Mouse (Mus musculus) urinary bladder, adult 2 months (tissue): ENCODE data around the gene Slc7a11. TPM values are rescaled to one million over a fixed set of nuclear protein-coding genes. Genes with fewer than 3 reads are reported as not detected.

Experiments used
- DNase-seq: peaks from one replicate; pipeline ENCODE4 v3.0.0; 2022; ENCODE audit warnings: low spot score
- polyA plus RNA-seq: library from polyadenylated mRNA; depleted of rRNA; stranded (reverse); fragments of >200 nt; gene quantifications from 2 replicates; pipeline ENCODE4 v1.2.3, GENCODE M21; 2012

The Slc7a11 gene
- polyA plus RNA-seq, 1 experiment: 0.33 TPM

DNA sequence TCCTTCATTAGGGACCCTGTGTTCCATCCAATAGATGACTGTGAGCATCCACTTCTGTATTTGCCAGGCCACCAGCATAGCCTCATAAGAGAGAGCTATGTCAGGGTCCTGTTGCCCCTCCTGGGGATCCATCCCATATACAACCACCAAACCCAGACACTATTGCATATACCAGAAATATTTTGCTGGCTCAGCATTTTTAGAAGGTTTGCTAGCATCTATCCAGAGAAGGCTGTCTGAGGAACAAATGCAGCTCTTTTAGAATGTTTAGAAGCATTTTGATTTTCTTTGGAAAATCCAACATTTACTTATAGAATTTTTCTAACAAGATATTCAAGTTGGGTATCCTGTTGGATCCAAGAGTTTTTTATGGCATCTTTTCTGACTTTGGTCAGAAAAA, 299.3 kb downstream of the Slc7a11 start:
- no peak for DNase-seq

DNA sequence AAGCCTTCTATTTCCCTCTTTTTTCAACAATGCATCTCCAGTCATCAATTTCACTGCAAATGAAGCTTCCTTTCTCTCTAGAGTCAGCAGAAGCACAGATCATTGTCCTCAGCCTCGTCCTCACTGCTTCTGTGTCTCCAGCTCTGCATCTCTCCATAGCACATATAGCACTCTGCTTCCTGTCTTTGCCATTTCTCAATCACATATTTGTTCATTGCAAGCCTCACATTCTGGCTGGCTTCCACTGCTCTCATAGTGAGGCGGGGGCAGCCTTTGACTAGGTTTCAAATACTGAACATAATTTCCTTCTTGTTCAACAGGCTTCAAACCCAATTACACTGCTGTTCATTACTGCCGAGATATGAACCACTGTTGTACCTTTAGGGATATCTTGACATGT, 305.1 kb downstream of the Slc7a11 start:
- DNase-seq: no peak

DNA sequence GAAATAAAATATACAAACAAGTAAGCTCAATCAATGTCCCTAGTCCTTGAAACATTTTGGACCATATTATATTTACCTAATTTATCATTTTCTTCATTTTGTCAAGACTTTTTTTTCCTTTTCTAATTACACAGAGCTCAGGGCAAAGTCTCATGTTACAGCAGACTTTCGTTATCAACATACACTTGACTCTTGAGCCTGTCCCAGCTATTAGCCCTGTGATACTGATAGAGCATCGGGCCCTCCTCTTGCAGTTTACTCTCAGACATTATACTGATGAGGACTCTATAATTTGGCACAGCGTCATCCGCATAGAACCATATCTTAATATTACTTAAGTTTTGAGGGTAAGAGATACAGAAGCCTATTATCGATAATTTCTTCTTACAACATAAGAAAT, 311.2 kb downstream of the Slc7a11 start:
- DNase-seq: no peak

DNA sequence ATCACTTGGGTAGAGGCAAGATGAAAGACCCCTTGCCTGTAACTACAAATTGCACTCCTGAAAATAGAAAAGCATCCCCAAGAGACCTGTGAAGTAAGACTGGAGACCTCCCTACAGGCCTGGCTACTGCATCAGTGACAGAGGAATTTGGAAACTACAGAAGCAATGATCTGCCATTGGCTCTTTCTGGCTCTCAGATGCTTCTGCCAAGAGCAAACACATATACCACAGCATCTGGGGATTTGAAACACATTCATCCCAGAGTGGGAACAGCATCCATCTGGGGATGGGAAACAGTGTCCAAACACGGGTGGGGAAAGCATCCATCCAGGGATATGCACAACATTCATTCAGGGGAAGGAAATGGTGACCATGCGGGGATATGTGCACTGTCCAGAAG, 313.1 kb downstream of the Slc7a11 start:
- DNase-seq: no peak

DNA sequence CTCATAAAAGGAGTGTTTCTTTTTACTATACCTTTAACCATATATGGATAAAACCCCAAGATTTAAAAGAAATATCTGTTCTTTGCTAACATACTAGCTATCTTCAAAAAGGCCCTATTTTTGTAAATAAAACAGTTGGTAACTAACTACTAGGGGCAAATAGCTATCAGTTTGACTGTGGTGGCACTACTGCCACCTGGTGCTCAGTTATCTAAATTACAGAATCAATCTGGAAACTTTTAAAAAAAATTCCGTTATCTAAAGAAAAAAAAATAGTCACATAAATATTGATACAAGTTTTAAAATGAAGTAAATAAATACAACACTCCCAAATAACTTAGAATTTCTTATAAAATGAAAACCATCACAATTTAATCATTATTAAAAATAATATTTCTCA, 322.4 kb downstream of the Slc7a11 start:
- DNase-seq: no peak

DNA sequence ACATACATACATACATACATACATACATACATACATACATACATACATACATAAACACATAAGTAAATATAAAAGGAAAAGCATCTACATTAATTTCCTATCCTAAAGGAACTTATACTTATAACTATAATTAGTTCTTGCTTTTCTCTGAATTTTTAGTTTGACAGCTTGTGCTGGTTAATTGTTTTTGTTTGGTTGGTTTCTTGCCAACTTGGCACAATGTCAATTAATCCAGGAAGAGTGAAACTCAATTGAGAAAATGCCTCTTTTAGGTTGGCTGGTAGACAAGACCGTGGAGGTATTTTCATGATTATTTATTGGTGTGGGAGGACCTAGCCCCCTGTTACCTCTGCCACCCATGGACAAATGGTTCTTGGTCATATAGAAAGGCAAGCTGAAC, 327.1 kb downstream of the Slc7a11 start:
- DNase-seq: no peak

DNA sequence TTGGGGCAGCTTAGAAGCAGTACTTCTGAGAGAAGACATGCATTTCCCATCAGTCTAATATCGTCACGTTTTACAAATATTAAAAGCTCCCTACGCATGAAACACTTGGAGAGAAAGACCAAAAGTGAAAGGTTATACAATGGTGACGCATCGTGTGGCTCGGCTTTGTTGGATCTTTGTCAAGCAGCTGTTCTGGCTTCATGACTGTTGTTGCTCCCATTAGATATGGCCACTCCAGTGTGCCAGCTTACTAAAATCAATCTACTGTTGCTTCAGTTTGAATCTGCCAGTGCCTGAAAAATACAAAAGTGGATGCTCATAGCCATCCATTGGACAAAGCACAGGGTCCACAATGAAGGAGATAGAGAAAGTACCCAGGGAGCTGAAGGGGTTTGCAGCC, 337.9 kb downstream of the Slc7a11 start:
- no peak for DNase-seq

DNA sequence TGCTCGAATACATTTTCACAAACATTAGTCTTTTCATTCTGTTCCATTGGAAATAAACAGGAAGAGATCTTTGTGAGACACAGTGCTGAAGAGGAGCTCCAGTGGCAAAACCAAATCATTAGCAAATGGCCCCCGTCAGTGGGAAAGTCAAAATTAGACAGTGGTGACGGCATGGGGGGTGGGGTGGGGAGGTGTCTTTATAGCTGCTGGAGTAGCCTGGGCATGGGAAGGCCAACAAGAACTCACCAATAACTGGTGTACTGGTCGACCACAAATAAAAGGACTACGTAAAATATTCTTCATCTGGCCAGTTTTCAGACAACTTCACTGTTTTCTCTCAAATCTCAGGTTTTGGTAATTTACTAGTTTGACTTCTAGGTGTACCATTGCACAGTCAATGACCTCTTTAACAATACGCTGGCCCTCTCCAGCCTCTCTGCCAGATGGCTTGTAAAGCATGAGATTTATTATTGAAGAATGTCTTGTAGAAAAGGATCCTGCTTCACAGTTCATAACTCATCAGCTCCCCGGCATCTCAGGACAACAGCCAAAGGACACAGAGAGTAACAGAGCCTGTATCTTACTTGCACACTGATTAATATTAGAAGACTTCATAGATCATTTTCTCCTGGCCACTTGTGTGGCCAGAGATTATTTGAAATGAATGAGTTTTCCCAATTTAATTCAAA, 348.9 kb downstream of the Slc7a11 start:
- DNase-seq: no peak

DNA sequence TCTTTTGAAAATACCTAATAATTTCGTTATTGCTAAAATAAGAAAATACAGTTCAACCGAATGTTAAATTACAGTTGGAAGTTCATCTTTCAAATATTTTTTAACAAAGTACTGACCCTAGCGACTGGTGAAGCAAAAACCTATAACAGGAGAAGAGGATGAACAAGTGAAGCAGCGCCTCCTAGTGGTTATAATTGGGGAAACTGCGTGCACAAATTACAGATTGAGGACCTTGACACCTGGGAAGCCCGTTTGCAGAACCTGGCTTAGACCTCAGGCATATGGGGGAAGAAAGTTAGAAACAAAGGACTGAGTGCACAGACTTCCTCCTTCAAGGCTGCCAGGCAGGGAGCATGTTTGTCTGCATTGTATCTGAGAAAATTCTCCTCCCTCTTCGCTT, 366.4 kb downstream of the Slc7a11 start:
- DNase-seq: no peak

DNA sequence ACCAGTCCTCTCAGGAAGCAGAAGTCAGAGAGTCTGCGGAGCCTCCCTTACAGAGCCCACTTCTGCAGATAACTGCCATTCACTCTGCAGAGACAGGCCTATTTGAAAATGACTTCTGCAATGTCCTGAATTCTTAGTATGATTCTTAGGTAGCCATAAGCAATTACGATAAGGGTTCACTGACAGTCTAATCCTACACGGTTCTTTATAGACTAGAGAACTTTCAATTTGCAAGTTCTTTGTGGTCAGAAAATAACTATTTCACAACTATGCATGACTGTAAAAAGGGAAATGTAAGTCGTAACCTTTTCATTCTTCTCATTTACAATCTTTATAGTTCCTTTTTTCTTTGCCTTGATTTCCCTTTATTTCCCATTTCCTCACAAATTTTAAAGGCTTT, 380.0 kb downstream of the Slc7a11 start:
- no peak for DNase-seq

DNA sequence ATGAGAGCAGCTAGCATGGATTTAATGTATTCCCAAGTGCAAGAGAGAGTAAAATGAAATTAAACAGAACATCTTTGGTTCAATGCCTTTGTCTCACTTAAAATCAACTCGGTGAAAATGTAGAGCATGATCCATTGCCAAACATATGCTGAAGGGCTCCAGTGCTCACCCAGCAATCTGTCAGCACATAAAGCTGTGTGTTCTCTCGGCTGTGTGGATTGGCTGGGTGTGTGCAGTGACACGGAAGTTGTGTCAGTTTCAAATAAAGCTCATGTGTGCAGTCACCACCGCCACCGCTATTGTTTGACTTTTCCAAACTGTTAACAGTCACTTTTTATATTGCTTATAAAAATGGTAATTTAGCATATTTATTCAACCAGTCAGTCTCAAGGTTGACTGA, 398.7 kb downstream of the Slc7a11 start:
- no peak for DNase-seq

DNA sequence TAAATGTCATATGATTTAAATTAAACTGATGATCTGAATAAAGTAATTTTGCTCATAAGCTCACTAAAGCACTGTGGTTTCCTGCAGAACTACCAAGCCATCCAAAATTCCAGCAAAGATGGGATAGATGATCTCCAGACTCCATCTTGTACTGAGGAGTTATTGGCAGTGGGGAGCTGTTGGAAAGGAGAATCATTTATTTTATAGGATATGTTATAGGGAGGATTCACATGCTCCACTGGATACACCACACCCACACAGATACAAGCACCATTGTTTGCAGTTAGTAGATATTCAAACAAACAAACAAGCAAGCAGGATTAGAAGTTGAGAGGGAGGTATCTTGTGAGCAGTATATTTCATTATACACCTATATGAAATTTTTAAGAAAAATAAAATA, 399.3 kb downstream of the Slc7a11 start:
- DNase-seq: no peak

DNA sequence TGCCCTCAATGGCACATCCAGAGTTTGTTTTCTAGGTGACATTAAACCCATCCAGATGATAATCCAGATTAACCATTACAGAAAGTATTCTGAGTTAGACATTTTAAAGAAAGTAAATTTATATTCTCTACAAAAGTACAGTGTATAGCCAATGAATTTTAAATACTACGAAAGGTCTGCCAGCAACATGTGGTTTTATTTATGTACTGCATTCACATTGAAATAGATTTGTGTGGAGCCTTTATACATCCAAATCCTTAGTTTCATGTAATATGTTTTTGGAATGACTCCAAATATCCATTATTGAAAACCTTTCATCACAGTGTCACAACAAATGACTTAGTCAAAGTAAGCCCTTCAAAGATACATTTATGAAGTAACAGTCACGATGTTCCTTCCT, 402.3 kb downstream of the Slc7a11 start:
- DNase-seq: no peak

DNA sequence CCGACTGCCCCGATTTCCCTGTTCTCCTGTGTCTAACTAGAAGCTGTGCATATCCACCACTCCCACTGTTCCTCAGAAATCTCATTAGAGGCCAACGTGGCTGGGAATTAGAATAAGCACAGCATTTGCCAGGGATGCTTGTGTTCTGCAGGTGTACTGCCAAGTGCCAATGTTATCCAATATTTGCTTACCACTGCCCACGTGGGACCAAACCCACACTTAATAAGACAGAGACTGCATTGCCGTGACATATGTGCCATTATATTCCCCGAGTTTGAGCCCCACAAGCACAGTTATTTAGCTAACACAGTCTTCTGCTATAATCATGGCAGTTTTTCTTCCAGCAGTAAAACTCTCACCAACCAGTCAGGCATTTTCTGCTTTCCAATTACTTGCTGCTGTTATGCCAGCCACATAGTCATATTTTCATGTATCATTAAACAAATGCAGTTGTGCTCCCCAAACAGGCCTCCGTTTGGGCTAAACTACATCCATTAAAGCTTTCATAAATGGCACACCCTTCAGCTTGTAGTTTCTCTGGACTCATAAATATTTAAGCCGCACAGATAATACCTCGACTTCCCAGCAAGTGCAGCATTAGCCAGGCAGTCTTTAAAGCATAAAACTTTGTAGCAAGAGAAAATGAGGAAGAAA, 407.4 kb downstream of the Slc7a11 start:
- no peak for DNase-seq

DNA sequence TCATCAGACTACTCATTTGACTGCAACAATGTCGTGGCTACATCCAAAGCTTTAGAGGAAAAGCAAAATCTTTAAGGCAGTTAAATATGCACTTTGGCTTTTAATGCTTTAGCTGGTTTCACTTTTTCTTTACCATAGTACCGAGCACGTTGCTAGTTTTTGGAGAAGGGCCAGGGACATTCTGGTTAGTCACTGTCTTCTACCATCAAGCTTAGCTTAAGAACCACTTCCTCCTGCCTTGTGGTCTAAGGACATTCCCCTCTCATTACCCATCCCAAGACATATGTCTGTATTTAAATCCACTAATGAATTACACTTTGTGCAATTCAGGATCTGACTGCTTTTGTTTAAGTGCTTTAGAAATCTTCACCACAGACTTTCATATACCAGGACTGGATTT, 410.1 kb downstream of the Slc7a11 start:
- DNase-seq: no peak

DNA sequence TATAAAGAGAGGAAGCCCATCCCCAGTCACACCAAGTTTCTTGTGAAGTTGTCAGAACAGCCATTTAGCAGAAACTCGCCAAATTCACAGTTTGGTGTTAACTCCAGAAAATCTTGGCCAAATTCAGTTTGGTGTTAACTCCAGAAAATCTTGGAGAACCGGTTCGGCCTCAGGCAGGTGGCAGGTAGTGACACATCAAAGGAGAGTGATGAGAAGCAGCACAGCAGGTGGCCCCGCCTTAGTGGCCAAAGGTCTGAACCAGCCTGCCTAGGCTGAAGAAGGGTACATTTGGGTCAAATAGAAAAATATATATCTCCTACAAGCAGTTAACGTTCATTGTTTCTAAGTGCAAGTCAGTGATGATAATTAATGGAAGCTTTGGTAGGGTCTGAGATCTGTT, 417.4 kb downstream of the Slc7a11 start:
- DNase-seq: no peak

DNA sequence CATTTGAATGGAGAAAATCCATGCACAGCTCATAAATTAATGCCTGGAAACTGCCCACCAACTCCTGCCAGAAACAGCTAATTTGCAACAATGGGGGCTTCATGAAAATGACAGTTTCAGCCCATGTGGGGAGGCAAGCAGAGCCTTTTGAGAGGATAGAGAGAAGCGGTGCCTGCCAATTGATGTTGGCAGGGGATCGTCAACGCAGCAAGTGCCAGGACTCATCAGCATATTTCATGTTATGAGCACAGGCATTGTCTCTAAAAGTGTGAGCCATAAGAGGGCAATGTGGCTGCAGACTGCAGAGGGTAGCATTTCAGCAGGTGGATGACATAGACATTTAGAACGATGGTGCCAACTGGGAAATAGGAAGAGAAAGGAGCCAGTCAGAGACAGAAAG, 429.0 kb downstream of the Slc7a11 start:
- DNase-seq: no peak

DNA sequence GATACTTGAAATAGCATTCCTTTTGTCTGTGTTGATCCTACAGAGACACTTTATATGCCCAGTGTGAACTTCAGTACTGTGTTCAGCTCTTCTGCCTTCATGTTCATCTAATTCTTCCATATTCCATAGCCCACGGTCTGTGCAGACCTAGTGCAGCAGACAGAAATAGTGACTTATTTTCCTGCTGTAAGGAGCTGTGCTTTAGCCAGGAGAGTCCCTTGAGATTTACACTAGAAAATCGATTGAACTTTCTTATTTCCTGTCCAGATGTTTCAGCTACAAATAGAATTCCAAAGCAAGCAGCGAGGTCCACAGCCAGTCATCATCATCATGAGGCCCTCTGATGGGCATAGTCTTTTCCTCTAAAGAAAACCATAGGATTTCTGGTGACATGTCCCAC, 431.4 kb downstream of the Slc7a11 start:
- DNase-seq: no peak

DNA sequence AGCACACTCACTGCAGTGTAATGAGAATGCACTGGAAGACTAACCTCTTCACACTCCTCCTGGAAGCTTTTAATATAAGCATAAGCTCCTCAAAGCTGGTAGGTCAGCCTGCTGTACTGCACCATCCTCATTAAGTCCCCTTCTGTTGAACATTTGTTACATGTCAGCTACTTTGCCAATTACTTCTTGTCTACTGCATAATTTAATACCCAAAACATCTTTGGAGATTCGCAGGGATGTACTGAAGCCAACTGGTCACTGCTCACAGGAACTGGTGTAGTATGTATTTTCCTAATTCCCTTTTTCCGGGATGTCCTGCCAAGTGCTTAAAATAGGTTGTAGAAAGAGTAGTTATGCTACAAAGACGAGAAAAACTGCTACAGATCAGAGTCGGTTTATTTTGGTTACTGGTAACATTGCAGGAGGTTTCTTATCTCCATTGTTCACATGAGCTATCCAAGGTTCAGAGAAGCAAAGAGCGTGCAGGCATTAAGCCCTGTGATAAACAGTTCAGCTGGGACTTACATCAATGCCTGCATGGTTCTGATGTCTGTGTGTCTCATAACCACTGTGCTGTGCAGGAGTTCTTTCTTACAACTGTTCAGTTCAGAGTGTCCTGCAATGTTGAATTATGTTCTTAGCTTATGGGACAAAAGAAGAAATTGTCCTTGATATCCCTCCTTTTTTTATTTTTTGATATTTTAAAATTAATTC, 439.3 kb downstream of the Slc7a11 start:
- no peak for DNase-seq

DNA sequence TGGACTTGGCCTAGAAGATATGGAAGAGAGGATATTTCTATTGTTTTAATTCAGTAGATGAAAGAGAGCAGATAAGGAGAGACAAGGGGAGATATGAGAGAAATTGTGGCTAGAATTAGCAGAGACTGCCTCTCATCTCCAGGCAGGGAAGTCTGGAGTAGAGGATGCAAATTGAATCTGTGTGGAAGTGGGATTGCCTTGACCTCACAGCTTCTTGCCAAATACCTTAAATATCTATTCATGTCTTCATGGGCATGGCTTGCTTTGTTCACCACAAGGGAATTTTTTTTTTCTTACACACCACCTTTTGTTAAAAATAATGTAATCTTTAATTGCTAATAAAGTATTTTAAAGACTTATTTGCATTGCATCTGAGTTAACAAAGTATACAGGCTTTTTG, 441.3 kb downstream of the Slc7a11 start:
- no peak for DNase-seq

DNA sequence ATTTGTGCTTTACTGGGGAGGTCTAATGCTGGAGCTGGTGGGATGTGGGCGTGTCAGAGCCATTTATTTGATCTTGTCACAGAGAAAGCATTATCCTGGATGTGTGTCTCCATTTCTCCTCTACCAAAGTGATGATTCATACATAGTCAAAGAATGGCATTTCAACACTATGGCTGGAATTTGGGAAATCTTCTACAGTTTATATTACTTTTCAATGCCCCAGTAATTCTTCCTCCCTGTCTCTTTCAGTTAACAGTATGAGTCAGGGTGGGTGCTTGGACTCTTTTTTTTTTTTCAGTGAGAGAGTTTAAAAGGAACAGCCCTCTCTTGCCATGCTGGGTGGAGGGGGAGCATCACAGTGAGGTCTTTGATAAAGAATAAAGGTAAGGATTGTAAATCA, 441.8 kb downstream of the Slc7a11 start:
- DNase-seq: no peak

DNA sequence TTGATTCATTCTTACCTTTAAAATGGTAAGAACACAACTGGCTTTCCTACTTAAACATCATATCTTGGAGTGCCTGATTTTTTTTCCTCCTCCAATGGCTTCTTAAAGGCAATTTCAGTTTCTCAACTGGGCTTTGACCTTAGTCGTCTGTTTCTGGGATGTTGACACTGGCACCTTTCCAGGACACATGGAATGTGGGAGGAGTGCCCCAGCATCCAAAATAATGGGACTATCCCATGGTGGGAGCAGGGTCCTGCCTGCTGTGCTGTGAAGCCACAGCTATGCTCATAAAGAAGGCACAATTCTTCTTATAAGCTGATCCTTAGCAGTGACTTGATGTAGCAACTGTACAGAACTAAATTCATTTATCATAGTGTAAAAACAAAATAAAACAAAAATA, 450.5 kb downstream of the Slc7a11 start:
- DNase-seq: no peak

DNA sequence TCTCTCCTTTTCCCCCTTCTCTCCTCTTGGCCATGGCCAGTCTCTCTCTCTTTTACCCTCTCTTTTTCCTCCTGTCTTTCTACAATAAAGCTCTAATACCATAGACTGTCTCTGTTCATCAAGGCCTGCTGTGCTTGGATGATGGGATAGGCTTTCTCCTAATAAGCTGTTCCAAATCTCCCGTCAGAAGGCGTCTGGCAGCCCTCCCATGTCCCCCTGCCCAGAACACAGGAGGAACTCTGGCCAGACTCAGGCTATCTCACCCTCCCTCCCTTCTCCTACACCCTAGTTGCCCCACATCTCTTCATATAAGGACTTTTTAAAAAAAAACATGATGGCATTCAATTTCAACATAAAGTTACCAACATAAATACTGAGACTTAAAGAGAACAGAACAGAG, 456.2 kb downstream of the Slc7a11 start:
- DNase-seq: no peak
